Mouse (Mus musculus) CD4-positive, CD25-positive, alpha-beta regulatory T cell, adult 4 months (primary cell): ENCODE data around the gene Mid1. TPM values are rescaled to one million over a fixed set of nuclear protein-coding genes. Genes with fewer than 3 reads are reported as not detected.
"Not testable (repeated sequence)": the region's sequence is repeated elsewhere in the genome, so short reads cannot be mapped to it uniquely, and the experiment has no call there.

Source experiments
- ATAC-seq: one replicate; pipeline ENCODE4 v1.8.0; 2017
- polyA plus RNA-seq, 2 experiments: library from polyadenylated mRNA; unstranded; fragments of 100-300 nt; shearing (Covaris generic); gene quantifications; one replicate each; pipeline ENCODE4 v1.2.1; 2017

Gene Mid1
- polyA plus RNA-seq, 2 experiments from 2014 or later, result 3.8 to 4.3 TPM

GRCm38 (mm10) chrX:169988571-169989218 lies 303.7 kb downstream of the Mid1 start:
- ATAC-seq, result not testable (repeated sequence)

DNA sequence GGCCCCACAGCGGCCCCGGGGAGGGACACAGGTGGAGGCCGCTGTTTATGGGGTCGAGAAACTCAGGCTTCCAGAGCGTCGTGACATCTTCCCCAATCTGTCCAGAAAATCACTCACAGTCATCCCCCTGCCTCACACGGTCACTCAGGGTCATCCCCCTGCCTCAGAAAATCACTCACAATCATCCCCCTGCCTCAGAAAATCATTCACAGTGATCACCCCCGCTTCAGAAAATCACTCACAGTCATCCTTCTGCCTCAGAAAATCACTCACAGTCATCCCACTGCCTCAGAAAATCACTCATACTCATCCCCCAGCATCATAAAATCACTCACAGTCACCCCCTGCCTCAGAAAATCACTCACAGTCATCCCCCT lies 304.2 kb downstream of the Mid1 start:
- not testable (repeated sequence) for ATAC-seq

DNA sequence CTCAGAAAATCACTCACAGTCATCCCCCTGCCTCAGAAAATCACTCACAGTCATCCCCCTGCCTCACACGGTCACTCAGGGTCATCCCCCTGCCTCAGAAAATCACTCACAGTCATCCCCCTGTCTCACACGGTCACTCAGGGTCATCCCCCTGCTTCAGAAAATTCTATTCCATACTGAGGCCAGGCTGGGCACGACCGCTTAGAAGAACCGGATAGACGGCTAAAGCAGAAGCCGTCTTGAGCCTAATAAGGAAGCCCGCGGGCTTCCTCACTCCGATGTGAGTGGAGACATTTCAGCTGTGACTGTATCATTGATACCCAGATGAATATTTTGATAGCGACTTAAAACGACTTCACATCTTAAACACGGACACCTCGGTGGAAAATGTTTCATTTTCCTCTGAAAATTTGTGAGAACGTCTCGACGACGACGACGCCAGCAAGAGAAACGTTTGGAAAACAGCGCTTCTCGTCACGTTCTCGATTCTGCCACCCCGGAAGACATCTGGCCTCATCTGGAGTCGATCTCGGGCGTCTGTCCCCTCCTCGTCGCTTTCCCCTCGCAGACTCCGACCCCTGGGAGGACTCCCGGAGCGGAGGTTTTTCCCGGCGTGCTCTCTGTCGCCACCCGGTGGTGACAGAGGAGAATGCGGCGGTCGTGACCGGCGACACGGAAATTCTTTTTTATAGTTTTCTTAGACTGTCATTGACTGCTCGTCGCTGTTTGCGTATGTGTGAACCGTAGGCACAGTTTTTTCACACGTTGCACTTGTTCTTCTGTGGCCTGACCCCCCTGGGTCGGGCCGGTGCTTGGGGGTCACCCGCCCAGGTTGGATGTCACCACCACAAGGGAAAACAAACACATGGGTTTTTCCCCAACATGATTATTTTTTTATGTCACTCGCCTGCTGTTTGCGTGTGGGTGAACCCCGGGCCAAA lies 305.0 kb downstream of the Mid1 start:
- peak; percentile 42 for ATAC-seq

GRCm38 (mm10) chrX:169991128-169991873 lies 306.3 kb downstream of the Mid1 start:
- ATAC-seq, result peak; percentile 73

- ATAC-seq, result not testable (repeated sequence)
Observed at GRCm38 (mm10) chrX:169992086-169992930, 307.3 kb downstream of the Mid1 start.

- not testable (repeated sequence) for ATAC-seq
Observed at GRCm38 (mm10) chrX:169992951-169993547, 308.1 kb downstream of the Mid1 start.

DNA sequence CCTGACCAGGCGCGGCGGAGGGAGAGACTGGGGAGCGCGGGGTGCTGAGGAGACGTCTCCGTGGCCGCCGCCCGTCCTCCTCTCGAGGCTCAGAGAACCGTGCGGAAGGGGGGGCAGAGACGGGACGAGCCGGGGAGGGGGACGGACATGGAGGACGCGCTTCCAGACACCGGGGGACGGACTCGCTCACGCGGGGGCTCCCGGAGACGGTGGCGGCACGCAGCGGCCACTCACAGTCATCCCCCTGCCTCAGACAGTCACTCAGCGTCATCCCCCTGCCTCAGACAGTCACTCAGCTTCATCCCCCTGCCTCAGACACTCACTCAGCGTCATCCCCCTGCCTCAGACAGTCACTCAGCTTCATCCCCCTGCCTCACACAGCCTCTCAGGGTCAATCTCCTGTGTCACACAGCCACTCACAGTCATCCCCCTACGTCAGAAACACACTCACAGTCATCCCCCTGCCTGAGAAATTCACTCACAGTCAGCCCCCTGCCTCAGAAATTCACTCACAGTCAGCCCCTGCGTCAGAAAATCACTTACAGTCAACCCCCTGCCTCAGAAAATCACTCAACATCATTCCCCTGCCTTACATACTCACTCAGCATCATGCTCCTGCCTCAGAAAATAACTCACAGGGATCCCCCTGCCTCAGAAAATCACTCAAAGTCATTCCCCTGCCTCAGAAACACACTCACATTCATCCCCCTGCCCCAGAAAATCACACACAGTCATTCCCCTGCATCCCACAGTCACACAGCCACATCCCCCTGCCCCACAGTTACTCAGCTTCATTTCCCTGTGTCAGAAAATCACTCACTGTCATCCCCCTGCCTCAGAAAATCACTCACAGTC lies 309.2 kb downstream of the Mid1 start:
- not testable (repeated sequence) for ATAC-seq

DNA sequence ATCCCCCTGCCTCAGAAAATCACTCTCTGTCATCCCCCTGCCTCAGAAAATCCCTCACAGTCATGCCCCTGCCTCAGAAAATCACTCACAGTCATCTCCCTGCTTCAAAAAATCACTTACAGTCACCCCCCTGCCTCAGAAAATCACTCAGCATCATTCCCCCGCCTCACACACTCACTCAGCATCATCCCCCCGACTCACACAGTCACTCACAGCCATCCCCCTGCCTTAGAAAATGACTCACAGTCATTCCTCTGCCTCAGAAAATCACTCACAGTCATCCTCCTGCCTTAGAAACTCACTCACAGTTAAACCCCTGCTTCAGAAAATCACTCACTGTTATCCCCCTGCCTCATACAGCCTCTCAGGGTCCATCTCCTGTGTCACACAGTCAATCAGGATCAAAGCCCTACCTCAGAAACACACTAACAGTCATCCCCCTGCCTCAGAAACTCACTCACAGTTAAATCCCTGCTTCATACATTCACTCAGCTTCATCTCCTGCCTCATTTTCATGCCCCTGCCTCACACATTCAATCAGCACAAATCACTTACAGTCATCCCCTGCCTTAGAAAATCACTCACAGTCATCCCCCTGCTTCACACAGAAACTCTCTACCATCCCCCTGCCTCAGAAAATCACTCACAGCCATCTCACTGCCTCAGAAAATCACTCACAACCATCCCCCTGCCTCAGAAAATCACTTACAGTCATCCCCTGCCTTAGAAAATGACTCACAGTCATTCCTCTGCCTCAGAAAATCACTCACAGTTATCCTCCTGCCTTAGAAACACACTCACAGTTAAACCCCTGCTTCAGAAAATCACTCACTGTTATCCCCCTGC lies 310.1 kb downstream of the Mid1 start:
- not testable (repeated sequence) for ATAC-seq

DNA sequence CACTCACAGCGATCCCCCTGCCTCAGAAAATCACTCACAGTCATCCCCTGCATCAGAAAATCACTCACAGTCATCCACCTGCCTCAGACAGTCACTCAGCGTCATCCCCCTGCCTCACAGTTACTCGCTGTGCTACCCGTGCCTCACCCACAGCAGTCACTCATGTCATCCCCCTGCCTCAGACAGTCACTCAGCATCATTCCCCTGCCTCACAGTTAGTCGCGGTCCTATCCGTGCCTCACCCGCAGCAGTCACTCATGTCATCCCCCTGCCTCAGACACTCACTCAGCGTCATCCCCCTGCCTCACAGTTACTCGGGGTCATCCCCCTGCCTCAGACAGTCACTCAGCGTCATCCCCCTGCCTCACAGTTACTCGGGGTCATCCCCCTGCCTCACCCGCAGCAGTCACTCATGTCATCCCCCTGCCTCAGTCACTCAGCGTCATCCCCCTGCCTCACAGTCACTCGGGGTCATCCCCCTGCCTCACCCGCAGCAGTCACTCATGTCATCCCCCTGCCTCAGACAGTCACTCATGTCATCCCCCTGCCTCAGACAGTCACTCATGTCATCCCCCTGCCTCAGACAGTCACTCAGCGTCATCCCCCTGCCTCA lies 311.0 kb downstream of the Mid1 start:
- ATAC-seq, result not testable (repeated sequence)

- ATAC-seq, result peak; percentile 73
Observed at GRCm38 (mm10) chrX:169996926-169997325, 311.9 kb downstream of the Mid1 start.

DNA sequence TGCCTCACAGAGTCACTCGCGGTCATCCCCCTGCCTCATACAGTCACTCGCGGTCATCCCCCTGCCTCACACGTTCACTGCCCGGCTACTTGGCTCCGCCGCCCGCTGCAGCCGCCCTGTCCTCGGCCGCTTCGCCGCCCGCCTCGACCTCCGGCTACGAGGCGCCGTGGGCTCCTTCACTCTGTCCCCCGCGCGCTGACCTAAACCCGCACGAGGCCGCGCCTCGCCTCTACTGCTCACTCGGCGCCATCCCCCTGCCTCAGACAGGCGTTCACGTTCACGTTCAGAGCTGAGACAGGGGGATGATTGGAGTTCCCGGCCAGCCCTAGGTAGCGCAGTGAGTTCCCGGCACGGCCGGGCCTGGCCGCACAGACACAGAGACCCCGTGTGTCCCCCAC lies 312.5 kb downstream of the Mid1 start:
- ATAC-seq, result peak; percentile 9

GRCm38 (mm10) chrX:169997854-169998456 lies 313.0 kb downstream of the Mid1 start:
- peak; percentile 74 for ATAC-seq

DNA sequence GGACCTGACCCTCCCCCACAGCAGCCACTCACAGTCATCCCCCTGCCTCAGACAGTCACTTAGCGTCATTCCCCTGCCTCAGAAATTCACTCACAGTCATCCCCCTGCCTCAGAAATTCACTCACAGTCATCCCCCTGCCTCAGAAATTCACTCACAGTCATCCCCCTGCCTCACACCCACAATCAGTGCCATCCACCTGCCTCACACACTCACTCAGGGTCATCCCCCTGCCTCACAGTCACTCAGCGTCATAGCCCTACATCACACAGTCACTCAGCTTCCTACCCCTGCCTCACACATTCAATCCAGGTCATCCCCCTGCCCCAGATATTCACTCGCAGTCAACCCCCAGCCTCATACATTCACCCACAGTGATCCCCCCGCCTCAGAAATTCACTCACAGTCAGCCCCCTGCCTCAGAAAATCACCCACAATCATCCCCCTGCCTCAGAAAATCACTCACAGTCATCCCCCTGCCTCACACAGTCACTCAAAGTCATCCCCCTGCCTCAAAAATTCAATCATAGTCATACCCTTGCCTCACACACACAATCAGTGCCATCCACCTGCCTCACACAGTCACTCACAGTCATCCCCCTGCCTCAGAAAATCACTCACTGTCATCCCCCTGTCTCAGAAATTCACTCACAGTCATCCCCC lies 313.7 kb downstream of the Mid1 start:
- not testable (repeated sequence) for ATAC-seq

DNA sequence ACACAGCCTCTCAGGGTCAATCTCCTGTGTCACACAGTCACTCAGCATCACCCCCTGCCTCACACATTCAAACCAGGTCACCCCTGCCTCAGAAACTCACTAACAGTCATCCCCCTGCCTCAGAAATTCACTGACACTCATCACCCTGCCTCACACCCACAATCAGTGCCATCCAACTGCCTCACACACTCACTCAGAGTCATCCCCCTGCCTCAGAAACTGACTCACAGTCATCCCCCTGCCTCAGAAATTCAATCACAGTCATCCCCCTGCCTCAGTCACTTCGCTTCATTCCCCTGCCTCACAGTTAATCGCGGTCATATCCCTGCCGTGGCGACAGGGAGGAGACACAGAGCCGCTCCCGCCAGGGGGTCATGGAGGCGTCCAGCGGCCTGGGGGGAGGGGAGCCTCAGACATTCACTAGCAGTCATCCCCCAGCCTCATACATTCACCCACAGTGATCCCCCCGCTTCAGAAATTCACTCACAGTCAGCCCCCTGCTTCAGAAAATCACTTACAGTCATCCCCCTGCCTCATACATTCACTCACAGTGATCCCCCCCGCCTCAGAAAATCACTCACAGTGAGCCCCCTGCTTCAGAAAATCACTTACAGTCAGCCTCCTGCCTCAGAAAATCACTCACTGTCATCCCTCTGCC lies 314.4 kb downstream of the Mid1 start:
- ATAC-seq, result not testable (repeated sequence)

DNA sequence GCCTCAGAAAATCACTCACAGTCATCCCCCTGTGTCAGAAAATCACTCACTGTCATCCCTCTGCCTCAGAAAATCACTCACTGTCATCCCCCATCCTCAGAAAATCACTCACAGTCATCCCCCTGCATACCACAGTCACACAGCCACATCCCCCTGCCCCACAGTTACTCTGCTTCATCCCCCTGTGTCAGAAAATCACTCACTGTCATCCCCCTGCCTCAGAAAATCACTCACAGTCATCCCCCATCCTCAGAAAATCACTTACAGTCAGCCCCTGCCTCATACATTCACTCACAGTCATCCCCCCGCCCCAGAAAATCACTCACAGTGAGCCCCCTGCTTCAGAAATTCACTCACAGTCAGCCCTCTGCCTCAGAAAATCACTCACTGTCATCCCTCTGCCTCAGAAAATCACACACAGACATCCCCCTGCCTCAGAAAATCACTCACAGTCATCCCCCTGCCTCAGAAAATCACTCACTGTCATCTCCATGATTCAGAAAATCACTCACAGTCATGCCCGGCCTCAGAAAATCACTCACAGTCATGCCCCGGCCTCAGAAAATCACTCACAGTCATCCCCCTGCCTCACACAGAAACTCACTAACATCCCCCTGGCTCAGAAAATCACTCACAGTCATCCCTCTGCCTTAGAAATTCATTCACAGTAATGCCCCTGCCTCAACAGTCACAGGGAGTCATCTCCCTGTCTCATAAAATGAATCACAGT lies 315.1 kb downstream of the Mid1 start:
- ATAC-seq, result not testable (repeated sequence)

DNA sequence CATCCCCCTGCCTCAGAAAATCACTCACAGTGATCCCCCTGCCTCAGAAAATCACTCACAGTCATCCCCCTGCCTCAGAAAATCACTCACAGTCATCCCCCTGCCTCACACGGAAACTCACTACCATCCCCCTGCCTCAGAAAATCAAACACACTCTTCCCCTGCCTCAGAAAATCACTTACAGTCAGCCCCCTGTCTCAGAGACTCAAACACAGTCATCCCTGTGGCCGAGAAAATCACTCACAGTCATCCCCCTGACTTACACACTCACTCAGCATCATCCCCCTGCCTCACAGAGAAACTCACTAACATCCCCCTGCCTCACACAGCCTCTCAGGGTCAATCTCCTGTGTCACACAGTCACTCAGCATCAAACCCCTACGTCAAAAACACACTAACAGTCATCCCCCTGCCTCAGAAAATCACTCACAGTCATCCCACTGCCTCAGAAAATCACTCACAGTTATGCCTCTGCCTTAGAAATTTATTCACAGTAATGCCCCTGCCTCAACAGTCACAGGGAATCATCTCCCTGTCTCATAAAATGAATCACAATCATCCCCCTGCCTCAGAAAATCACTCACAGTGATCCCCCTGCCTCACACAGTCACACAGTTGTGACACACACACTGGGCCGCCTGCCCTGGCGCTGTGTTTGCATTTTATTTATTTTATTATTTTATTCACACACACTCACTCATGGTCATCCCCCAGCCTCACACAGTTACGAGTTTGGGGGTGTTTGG lies 315.8 kb downstream of the Mid1 start:
- not testable (repeated sequence) for ATAC-seq
